Mouse (Mus musculus) gastrocnemius, postnatal 14 days (tissue): ENCODE measurements around the gene Pld5. TPM values are rescaled to one million over a fixed set of nuclear protein-coding genes. Genes with fewer than 3 reads are reported as not detected.
"Not testable (repeated sequence)": the region's sequence is repeated elsewhere in the genome, so short reads cannot be mapped to it uniquely, and the experiment has no call there.

Experiments
- DNase-seq: peaks from one replicate; pipeline ENCODE4 v3.0.0; 2021; ENCODE audit warnings: mixed read lengths
- intact Hi-C: fragments of 180-260 bp; cut with DNase I; formaldehyde crosslinking; loops from one replicate; pipeline ENCODE4 v1.15.1; 2025; ENCODE audit warnings: low total_unique reads
- total RNA-seq, 2 experiments: library from RNA; stranded (reverse); gene quantifications; 2 replicates each; pipeline ENCODE4 v1.2.3; 2021

Gene Pld5
- total RNA-seq, 2 experiments from 2014 or later, result 2.1 to 3.6 TPM

GRCm38 (mm10) chr1:175988448-175988847 is 286.7 kb downstream of the Pld5 start:
- no peak for DNase-seq
- intact Hi-C loops, result no loop called here

- DNase-seq, intact Hi-C loops: not testable (repeated sequence)
These were observed 296.1 kb downstream of the Pld5 start, which contains the start of gene Rbm8a2 for GRCm38 (mm10) chr1:175979014-175979413. Gene Rbm8a2 (minus strand): TSS chr1:175979114.

GRCm38 (mm10) chr1:175970710-175971109 is 304.4 kb downstream of the Pld5 start:
- DNase-seq, result no peak
- intact Hi-C loops, result no loop called here

- intact Hi-C loops, result no loop called here
These were observed 307.9 kb downstream of the Pld5 start for GRCm38 (mm10) chr1:175967004-175967745.

GRCm38 (mm10) chr1:175961786-175962185 is 313.3 kb downstream of the Pld5 start:
- DNase-seq, result no peak
- intact Hi-C loops, result no loop called here

More at GRCm38 (mm10) chr1:175967004-175967745, 307.9 kb downstream of the Pld5 start:
- DNase-seq, result no peak

DNA sequence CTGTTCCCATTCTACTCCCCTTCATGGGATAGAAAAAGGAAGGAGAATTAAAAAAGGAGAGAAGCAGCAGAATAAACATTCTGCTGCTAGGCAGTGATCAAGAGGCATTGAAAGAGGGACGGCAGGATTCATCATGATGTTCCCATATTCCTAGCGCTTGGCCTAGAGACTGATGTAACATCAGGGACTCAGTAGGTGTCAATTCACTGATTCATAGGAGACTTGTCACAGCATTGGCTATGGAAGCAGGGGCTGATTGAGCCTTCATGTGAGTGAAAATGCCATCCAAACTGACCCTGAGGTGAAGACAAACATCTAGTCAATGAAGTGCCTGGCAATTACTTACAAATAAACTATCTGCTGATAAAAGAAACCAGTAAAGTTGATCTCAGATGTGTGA is 324.3 kb downstream of the Pld5 start:
- intact Hi-C loops, result no loop called here
- no peak for DNase-seq

DNA sequence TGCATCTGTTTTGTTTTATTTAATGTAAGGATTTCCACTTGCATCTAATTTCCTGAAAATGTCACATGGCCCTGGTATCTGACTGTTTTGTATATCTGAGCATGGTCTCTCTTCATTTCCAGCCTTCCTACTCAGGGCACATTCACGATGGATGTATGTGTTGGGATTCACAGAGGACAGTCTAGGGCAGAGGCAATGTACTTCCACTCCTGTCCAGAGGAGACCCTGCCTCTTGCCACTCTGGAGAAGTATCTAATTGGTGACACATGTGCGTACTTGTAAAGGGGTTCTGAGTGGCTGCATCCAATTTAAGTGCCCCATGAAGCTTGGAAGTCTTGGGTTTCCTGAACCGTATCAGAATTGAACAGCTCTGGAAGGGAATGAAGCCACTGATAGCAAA is 324.7 kb downstream of the Pld5 start:
- DNase-seq, result no peak
- intact Hi-C loops, result no loop called here

GRCm38 (mm10) chr1:175946718-175947315 is 328.3 kb downstream of the Pld5 start:
- intact Hi-C loops, result no loop called here
- DNase-seq, result no peak

- intact Hi-C loops, result no loop called here
- DNase-seq, result no peak
These were observed 331.9 kb downstream of the Pld5 start for GRCm38 (mm10) chr1:175943168-175943567.

DNA sequence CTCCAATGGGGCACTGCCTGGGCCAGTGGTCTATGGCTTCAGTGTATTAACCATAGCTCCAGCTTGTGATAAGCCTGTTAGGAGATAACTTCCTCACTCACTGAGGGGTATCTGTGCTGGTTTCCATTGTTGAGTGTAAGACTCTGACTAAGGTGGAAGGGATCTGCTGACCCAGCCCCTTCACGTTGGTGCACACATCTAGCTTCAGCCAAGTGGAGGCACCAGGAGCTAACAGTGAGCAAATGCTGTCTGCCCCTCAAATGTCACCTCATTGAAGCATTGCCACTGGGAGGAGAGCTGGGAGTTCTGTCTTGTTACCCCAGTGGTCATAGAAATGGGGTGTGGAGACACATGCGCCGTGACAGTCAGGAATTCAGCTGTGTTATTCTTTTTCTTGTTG is 336.4 kb downstream of the Pld5 start:
- intact Hi-C loops, result loop anchor here (5.0 kb wide), 1 partner anchor 764 kb away; no protein-coding TSS in a partner anchor
- DNase-seq, result no peak

DNA sequence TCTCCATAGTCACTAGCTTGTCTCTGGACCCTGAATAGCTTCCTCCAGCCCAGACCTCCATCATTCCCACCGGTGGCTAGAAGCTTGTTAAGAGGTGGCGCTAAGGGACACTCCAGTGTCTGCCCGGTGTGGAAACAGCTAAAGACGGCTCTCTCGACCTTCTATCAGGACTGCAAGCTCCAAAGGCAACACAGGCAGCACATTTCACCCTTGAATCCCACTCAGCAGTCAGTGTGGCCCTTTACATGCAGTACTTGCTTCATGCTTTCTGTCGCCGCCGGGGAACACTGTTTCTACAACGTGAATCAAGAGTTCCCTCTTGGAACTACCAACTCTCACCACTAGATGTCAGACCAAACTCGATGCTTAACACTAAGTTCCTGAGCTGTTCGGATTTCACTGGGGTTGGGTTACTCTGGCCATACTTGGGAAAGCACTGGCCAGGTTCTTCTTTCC is 338.8 kb downstream of the Pld5 start:
- peak; percentile 48 for DNase-seq
- intact Hi-C loops, result loop anchor here (5.0 kb wide), 1 partner anchor 766 kb away; no protein-coding TSS in a partner anchor

DNA sequence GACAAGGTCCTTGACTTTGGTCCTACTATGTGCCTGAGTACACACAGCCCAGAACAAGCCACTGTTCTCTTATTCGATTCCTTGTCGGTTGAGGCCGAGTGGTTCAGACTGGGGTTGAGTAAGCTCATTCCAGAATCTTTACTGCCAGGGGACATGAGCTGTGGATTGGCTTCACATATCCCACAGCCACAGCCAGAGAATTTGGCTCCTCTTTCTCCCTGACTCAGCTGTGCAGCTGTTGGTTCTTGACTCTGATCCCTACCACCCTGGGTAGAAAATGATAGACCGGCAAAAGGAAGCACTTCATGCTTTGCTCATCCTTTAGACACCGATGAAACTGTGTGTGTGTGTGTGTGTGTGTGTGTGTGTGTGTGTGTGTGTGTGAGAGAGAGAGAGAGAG is 343.7 kb downstream of the Pld5 start:
- peak; percentile 35 for DNase-seq
- intact Hi-C loops, result no loop called here

GRCm38 (mm10) chr1:175923848-175924787 is 351.0 kb downstream of the Pld5 start:
- intact Hi-C loops, result no loop called here
- DNase-seq, result peak; percentile 69

DNA sequence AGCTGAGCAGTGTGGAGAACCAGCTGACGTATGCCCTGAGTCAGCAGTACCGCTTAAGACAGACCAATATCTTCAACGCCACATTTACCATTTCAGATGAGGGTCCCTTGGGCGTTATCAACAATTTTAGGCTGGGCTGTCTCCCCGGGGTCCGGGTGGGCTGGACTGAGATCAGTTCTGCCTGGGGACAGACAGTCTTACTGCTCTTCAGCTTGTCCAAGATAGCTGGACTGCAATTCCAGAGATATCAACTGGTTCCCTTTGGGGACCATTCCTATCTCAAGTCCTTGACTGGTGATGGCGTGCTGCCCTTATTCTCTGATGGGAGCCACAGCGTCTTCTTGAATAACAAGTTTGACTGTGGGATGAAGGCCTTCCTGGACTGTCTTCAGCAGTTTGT is 354.0 kb downstream of the Pld5 start:
- intact Hi-C loops, result no loop called here
- DNase-seq, result no peak

- intact Hi-C loops, result no loop called here
- DNase-seq, result no peak
These were observed 355.1 kb downstream of the Pld5 start, which contains the start of gene Gm38100 for GRCm38 (mm10) chr1:175920029-175920428. Gene Gm38100 (plus strand): TSS chr1:175920329.

DNA sequence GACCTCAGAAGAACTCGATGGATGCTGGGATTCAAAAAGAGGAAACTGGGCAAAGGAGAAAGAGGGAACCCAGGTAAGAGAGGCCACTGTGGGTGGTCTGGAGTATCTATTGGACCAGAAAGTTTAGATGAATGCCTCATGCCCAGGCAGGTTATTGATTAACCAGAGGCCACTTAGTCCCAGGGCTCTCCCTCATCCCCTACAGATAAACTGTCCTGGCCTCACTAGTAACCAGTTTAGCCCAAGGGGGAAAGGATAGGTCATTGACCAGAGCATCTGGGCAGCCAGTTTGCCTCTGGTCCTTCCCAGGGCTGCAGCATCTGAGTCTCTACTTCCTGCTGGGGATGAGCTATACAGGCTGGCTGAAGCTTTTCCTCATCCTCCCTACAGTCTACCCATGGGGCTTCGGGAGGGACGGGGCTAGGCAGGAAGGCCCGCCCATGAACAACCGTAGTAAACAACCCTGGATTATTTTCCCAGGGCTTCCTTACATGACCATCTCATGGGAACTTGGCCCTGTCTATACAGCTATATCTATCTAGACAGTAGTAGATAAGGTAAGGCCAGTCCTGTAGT is 361.3 kb downstream of the Pld5 start:
- DNase-seq, result no peak
- intact Hi-C loops, result loop anchor here (10.0 kb wide), 1 partner anchor 279 kb away; no protein-coding TSS in a partner anchor
